Mouse (Mus musculus) CD4-positive helper T cell, adult 2 months (primary cell): ENCODE results near the gene Fsd1.

Source experiments
- DNase-seq: peaks from one replicate; pipeline ENCODE4 v3.0.0-alpha.2; 2012; ENCODE audit warnings: low read depth, missing footprints, low spot score

The Fsd1 gene

GRCm38 (mm10) chr17:56009088-56009961, 23.0 kb downstream of the Fsd1 start:
- peak; percentile 93 for DNase-seq

GRCm38 (mm10) chr17:56009962-56010240, 23.6 kb downstream of the Fsd1 start:
- DNase-seq, result no peak

GRCm38 (mm10) chr17:56010255-56010654, 23.9 kb downstream of the Fsd1 start:
- no peak for DNase-seq

GRCm38 (mm10) chr17:56010681-56011080, 24.4 kb downstream of the Fsd1 start:
- DNase-seq, result peak; percentile 67

- DNase-seq, result no peak
Measured at GRCm38 (mm10) chr17:56011441-56011840, 25.1 kb downstream of the Fsd1 start.

GRCm38 (mm10) chr17:56015293-56015692, 29.0 kb downstream of the Fsd1 start:
- DNase-seq, result no peak

GRCm38 (mm10) chr17:56016382-56016781, 30.1 kb downstream of the Fsd1 start:
- no peak for DNase-seq

- no peak for DNase-seq
Measured at GRCm38 (mm10) chr17:56016793-56017785, 30.8 kb downstream of the Fsd1 start.

GRCm38 (mm10) chr17:56017848-56018247, 31.5 kb downstream of the Fsd1 start:
- DNase-seq, result no peak

GRCm38 (mm10) chr17:56018347-56019131, 32.2 kb downstream of the Fsd1 start:
- peak; percentile 69 for DNase-seq

- no peak for DNase-seq
Measured at GRCm38 (mm10) chr17:56020400-56021084, 34.2 kb downstream of the Fsd1 start.

GRCm38 (mm10) chr17:56021161-56021910, 35.0 kb downstream of the Fsd1 start:
- DNase-seq, result peak; percentile 73

GRCm38 (mm10) chr17:56022131-56022988, 36.1 kb downstream of the Fsd1 start:
- DNase-seq, result no peak

- no peak for DNase-seq
Measured at GRCm38 (mm10) chr17:56022989-56023290, 36.6 kb downstream of the Fsd1 start.

- no peak for DNase-seq
Measured at GRCm38 (mm10) chr17:56023386-56023785, 37.1 kb downstream of the Fsd1 start.

GRCm38 (mm10) chr17:56024476-56024875, 38.2 kb downstream of the Fsd1 start:
- DNase-seq, result no peak

- no peak for DNase-seq
Measured at GRCm38 (mm10) chr17:56024931-56025330, 38.6 kb downstream of the Fsd1 start.

- no peak for DNase-seq
Measured at GRCm38 (mm10) chr17:56026303-56026702, 40.0 kb downstream of the Fsd1 start.

GRCm38 (mm10) chr17:56026881-56027280, 40.6 kb downstream of the Fsd1 start:
- DNase-seq, result no peak
